Mouse (Mus musculus) liver, postnatal 0 days (tissue): ENCODE data around the gene Cmtr1.

Experiments
- CTCF ChIP-seq: sonication (generic); IDR thresholded peaks from 2 replicates; pipeline ENCODE4 v1.5.1; 2016; ENCODE audit warnings: antibody characterized with exemption, low read depth
- EP300 ChIP-seq: IDR thresholded peaks from 2 replicates; pipeline ENCODE4 v1.6.1; 2016; ENCODE audit warnings: antibody characterized with exemption, low read depth, mild to moderate bottlenecking

GRCm38 (mm10) chr17:29660076-29660761 is at the start of gene Cmtr1:
- TF ChIP-seq CTCF, result no peak
- TF ChIP-seq EP300, result no peak
